Mouse (Mus musculus) embryo, embryonic 10 days (tissue): ENCODE data around the gene Sgsm2.
A peak's percentile ranks its signal among the peaks of the same experiment; 100 is the strongest.

ENCODE experiments used
- DNase-seq: peaks from one replicate; pipeline ENCODE4 v3.0.0-alpha.2; 2015; ENCODE audit warnings: low spot score

The Sgsm2 gene

DNA sequence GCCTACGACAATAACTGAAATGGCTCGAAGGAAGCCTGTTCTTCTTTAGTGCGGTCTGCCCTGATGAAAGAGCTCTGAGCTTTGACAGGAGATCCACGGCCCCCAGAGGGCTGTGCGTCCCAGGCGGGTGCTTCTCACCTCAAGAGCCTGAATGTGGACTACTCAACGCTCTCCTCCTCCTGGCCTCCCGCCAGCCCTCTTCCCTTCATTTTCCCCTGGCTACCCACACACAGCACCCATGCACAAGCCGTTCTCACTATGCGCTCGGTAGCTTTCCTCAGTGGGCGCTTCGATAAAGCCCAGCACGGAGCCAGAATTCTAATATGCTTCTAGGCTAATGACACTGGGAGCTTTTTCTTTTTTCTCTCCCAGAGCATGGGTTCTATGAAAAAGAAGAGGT is 14.9 kb downstream of the Sgsm2 start:
- no peak for DNase-seq

- no peak for DNase-seq
These were observed 15.9 kb downstream of the Sgsm2 start for GRCm38 (mm10) chr11:74880999-74881398.

- peak; percentile 83 for DNase-seq
These were observed 20.1 kb downstream of the Sgsm2 start for GRCm38 (mm10) chr11:74876801-74877200.

DNA sequence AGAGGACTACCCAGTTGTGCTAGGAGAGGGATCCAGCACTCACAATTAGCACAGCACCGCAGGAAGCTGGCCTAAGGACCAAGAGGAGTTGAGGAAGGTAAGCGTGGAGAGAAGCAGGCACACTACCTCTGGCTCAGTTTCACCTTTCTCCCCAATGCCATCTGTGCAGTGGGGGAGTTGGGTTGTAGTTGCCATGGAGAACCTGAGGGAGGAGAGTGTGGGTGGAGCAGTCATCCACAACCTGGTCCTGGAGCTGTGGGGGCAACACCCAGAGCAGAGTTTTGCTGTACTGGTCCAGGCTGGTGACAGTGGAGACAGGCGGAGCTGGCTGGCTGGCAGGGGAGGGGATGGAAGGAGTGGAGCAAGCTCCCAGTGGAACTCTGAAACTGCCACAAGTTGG is 22.2 kb downstream of the Sgsm2 start:
- no peak for DNase-seq

DNA sequence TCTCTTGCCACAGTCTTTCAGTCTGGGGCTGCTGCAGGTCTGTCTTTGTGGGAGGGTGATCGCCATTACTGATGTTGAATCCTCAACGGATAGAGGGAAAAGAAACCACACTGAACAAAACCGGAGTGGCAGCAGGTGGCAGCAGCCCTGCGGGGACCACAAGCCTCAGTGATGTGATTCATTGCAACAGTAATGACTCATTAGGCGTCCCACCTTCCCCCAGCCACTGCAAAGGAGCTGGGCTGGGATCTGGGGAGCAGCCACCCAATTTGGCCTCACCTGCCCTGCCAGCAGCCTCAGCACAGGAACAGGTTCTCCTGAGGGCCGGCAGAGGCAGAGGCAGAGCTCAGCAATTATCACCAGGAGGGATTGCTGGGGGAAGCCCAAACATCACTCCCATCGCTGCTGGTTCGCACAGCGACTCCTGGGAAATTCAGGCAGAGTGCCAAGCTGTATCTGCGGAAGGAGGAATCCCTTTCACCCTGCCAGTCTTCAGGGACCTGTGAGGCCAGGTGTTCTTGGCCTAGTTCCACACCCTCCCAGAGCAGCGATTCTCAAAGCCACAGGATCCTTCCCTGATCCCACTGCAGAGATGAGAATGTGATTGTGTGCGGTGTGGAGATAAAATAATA is 25.8 kb downstream of the Sgsm2 start:
- no peak for DNase-seq

DNA sequence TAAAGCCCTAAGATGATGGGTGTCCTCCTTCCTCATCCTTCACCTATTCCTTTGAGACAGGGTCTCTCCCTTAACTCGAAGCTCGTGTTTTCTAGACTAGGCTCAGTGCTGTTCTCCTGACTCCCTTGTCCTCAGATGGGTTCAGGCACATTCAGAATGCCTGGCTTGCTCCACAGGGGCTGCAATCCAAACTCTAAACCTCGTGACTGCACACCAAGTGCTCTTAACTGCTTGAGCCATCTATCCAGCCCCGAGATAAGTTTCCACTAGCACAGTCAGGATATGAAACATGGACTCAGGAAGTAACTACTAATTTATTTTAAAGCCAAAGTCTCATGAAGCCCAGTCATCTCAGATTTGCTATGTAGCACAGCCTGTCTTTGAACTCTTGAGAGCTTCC is 26.3 kb downstream of the Sgsm2 start:
- no peak for DNase-seq

- no peak for DNase-seq
These were observed 27.3 kb downstream of the Sgsm2 start for GRCm38 (mm10) chr11:74869603-74870002.

GRCm38 (mm10) chr11:74868046-74868760 is 28.7 kb downstream of the Sgsm2 start:
- DNase-seq = no peak

- DNase-seq = no peak
These were observed 29.7 kb downstream of the Sgsm2 start for GRCm38 (mm10) chr11:74867181-74867580.

- DNase-seq = no peak
These were observed 30.2 kb downstream of the Sgsm2 start for GRCm38 (mm10) chr11:74866640-74867039.

GRCm38 (mm10) chr11:74865252-74865651 is 31.6 kb downstream of the Sgsm2 start:
- no peak for DNase-seq

DNA sequence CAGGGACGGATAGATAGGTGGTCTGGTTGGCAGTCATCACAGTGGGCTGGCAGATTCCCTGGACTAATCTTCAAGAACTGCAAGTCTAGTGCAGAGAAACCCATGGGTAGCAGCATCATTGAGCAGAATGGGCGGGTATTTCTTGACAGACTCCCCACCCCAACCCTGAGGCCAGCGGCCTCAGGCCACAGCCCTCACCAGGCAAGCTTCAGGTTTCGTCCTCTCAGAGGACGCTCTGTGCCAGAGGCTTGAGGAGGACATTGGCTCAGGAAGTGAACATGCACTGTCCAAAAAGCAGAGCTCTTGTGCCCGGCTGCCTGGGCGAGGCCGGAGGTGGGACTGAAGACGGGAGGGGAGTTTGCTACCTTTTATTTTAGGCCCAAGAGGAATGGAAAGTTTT is 32.4 kb downstream of the Sgsm2 start:
- no peak for DNase-seq

GRCm38 (mm10) chr11:74863471-74863870 is 33.4 kb downstream of the Sgsm2 start:
- peak; percentile 71 for DNase-seq

GRCm38 (mm10) chr11:74862129-74862528 is 34.7 kb downstream of the Sgsm2 start:
- DNase-seq = no peak

DNA sequence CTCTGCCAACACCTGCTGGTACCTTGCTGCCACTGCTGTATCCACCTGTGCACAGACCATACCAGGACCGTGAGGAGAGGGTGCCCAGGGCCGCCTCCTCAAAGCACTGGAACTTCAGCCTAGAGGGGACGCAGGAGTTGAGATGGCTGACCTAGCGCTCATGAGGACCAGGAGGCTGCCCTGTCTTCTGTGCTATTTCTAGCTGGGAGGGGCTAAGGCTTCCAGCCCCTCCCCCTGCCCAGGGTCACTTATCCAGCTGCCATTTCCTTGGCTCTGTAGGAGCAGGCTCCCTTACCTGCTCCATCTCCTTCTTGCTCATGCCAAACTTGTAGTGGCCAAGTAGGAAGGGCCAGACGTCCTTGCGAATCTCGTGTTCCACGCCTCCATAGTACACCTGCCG is 39.1 kb downstream of the Sgsm2 start:
- no peak for DNase-seq

GRCm38 (mm10) chr11:74850998-74851661 is 45.7 kb downstream of the Sgsm2 start:
- no peak for DNase-seq

DNA sequence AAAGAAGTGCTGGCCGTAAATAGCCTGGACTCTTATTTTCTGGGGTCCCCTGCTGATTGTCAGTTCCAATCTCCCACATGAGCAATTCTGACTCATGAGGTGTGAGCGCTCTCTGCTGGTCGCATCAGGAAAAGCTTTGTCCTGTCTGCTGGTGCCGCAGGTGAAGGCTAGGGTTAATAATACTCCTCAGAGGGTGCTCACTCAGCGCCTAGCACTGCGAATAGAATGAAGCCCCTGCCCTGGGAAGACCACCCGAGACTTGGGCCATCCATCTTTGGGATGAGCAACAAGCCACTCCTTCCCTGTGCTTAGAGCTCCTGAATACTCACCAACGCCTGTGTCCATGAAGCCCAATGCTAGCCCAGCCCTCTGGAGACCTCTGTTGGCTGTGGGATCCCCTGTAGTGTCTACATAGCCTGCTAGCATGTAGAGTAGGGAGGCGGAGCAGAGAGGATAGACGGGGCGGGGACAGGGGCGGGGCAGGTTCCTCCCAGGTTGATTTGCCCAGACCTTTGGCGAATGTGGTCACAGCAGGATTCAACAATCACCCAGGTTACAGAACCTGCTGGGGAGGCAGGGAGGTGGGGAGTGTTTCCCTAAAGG is 48.8 kb downstream of the Sgsm2 start:
- peak; percentile 88 for DNase-seq

- DNase-seq = no peak
These were observed 51.1 kb downstream of the Sgsm2 start for GRCm38 (mm10) chr11:74845784-74846183.

- no peak for DNase-seq
These were observed 53.1 kb downstream of the Sgsm2 start for GRCm38 (mm10) chr11:74843761-74844160.

GRCm38 (mm10) chr11:74843435-74843714 is 53.5 kb downstream of the Sgsm2 start:
- DNase-seq = no peak

- no peak for DNase-seq
These were observed 54.0 kb downstream of the Sgsm2 start for GRCm38 (mm10) chr11:74842656-74843434.

DNA sequence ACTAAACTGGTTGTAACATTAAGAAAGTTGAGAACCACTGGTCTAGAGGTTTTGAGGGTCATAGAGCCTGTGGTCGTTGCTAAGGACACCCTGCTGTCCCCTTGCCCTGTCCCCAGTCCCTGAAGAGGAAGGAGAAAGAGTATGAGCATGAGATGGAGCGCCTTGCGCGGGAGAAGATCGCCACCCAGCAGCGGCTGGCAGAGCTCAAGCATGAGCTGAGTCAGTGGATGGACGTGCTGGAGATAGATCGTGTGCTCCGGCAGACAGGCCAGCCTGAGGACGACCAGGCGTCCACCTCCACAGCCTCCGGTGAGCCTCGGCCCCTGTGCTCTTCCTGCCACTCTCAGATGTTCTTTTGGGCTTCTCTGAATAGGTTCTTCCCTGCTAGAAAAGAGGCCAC is 54.8 kb downstream of the Sgsm2 start:
- DNase-seq = no peak
